Mouse (Mus musculus): ENCODE data around the gene Micall2. TPM values are rescaled to one million over a fixed set of nuclear protein-coding genes. Genes with fewer than 3 reads are reported as not detected.
"Not testable (repeated sequence)": the region's sequence is repeated elsewhere in the genome, so short reads cannot be mapped to it uniquely, and the experiment has no call there.

Micall2 gene
- total RNA-seq (2021) = 1 to 10 TPM; 2.0 to 2.4 TPM

DNA sequence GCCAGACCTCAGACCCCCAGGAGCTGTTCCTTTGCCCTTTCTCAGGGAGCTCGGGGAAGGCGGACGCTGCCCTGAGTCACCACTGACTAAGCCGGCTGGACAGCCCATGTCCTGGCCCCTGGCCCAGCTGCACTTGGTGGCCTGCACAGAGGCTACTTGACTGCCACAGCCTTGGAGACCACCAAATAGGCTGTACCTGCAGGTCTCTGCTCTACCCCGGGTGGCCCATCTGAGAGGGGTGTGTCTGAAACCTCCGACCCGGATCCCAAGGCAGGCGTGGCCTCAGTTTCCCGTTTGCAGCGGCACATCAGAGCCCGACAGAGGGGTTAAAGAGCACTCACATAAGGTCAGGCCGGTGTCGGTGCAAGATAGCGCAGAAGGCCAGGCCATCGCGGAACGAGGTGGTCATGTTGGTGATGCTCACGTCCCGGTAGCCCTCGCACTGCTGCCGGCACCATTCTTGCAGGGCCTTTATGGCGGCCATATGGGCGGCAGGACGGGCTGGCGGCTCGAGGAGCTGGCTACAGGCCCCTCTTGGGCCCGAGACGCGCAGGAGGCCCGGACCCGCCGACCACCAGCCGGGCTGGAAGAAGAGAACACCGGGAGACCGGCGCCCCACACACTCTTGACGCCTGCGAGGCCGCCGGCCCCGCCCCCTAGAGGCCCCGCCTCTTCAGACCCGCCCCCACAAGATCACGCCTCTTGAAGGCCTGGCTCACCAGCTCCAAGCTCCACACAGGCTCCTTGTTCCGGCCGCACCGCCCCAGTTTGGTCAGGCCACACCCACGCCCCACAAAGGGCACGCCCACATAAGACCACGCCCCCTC, at the start of gene Micall2:
Gene Micall2, minus strand, starts transcription at position 660 of the 827 bp plus-strand sequence.
- DNase-seq (ENCODE audit: low spot score in 2 of 2) = peak; percentile 80 to 87

DNA sequence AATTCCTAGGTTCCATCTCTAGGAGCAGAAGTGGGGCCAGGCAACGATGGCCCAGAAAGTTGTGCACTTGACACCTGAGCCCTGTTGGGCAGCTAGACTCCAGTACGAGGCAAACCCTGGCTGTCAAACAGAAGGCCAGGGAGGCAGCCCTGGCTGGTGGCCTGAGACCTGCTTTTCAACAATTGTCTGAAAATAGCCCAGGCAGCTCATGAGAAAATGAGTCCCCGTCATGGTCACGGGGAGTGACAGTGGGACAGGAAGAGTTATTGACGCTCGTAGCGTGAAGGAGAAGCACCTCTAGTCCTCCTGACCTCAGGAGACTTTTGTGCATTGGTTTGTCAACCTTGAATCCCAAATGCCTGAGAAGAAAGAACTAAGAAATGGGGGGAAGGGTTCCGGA, 45.3 kb upstream of the Micall2 start:
- no peak for DNase-seq (ENCODE audit: low spot score in 2 of 2)
- intact Hi-C loops (cut with DNase I) = no loop called here

More for the DNA sequence above, at the start of gene Micall2:
- intact Hi-C loops (cut with DNase I) = no loop called here

DNA sequence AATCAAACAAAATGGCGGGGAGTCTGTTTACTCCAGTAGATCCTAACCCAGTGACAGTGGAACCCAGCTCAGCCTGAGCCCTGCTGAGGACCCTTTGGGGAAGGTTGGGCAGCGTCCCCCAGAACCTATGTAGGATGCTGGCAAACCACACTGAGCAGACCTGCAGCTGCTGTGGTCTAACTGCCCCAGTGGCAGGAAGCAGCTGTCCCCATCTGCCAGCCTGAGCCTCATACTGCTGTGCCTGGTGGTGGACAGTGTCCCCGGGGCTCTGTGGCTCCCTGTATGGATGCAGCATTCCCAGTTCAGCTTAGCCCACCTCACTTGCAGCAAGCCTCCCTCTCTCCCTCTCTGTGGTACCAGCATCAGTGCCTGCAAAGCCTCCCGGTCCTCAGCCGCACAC, 40.8 kb upstream of the Micall2 start:
- intact Hi-C loops (cut with DNase I) = loop anchor here (5.0 kb wide), 1 partner anchor 40 kb away; the partner anchor contains the start of gene Tmem184a
- DNase-seq (ENCODE audit: low spot score in 2 of 2) = no peak

DNA sequence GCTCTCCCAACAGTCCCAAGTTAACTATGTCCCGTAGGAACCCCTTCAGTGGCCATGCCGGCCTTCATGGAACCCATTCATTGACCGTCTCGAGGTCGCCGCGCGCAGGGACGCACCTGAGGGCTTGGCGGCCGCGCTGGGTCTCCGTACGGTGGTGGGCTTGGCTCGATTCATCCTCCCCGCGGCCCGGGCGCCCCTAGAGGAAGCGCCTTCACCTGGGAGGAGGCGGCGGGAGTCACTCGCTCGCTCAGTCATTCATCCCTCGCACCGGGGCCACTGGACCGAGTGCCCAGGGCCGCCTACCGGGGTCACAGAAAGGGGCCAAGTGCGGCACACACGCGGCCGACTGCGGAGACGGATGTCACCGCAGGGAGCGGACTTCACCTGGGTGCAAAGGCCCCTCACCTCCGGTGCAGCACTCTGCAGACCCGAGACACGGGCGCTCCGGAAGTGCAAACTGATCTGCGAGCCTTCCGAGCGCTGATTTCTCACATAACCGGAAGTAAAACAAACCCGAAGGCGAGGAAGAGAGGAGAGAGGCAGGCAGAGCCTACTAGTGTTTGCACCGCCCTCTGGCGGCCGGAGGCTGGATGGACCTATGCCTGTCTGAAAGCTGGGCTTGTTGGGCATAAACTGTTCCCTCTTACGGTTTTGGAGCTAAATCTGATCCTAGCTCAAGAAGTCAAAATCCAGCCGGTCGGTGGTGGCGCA, 39.2 kb upstream of the Micall2 start, which contains the start of gene Ints1:
Gene Ints1, minus strand, starts transcription at position 459 of the 711 bp plus-strand sequence.
- intact Hi-C loops (cut with DNase I) = loop anchor here (5.0 kb wide), 1 partner anchor 42 kb away; the partner anchor contains the start of gene Tmem184a

DNA sequence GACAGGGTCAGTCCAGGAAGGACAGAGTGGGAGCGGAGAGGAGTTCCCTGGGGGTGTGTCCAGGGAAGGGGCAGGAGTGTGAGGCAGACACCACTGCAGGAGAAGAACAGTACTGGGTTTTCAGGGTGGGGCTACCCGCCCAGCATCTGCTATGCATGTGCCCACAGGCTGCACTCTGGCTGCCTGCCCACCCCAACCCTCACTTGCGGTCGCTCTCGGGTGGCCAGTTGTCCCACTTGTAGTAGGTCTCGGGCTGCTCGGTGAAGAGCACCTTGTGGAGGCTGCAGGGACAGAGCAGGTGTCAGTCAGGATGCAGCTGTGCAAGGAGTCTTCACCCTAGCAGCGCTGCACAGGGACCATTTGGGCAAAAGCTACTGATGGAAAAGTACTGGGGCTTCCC, 32.1 kb upstream of the Micall2 start:
- intact Hi-C loops (cut with DNase I) = no loop called here
- DNase-seq (ENCODE audit: low spot score in 2 of 2) = no peak

More for the DNA sequence above, 39.2 kb upstream of the Micall2 start, which contains the start of gene Ints1:
- DNase-seq (ENCODE audit: low spot score in 2 of 2) = peak; percentile 95 to 98

DNA sequence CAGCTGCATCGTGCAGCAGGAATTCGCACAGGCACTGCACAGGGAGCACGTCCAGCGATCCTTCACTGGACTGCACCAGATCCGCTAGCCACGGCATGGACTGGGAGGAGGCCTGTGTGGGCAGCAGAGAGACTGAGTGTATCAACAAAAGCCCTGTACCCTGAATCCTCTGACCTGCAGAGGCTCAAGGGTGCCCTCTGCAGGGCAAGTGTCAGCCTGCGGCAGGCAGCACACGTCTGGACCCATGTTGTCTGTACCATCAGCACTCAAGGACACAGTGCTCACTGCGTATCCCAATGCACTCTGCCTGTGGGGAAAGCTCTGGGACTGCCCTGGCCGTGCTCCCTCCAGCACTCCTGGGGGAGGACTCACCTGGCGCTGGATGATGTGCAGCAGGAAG, 28.2 kb upstream of the Micall2 start:
- intact Hi-C loops (cut with DNase I) = no loop called here
- no peak for DNase-seq (ENCODE audit: low spot score in 2 of 2)

DNA sequence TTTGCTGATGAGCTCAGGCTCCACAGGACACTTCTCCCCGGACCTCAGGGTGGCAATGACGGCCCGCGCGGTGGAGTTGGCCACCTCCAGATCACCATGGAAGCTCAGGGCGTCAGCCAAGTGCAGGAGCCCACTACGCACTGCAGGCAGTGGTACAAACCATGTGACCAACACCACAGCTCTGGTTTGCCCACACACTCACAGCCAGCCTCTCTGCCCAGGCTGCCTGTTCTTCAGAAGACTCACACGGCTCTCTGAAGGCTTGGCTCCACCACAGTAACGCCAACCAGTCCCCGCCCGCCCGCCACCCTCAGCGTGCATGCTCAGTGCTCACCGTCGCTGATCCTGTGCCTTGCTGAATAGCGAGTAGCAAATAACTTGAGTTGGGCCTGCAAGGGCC, 22.0 kb upstream of the Micall2 start:
- peak; percentile 53 to 92 for DNase-seq (ENCODE audit: low spot score in 2 of 2)
- intact Hi-C loops (cut with DNase I) = loop anchor here (10.0 kb wide), 1 partner anchor 413 kb away; no protein-coding TSS in a partner anchor

DNA sequence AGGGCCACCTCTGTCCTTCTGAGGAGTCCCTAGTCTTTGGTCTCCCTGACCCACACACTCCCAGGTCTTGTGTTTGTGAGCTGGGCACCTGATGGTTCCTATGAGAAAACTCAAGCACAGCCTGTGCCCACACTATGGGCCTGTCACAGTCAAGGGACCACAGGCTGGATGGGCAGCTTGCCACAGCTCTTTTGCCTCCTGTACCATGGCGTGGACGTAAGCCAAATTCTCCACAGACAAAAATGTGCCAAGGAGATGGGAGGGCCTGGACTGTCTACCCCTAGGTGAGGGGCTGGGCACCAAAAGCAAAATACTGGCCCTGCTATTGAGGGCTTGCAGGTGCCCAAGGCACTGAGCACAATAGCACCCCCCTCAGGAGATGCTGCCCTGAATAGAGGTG, 20.4 kb upstream of the Micall2 start:
- no peak for DNase-seq (ENCODE audit: low spot score in 2 of 2)
- intact Hi-C loops (cut with DNase I) = loop anchor here (10.0 kb wide), 1 partner anchor 412 kb away; no protein-coding TSS in a partner anchor

DNA sequence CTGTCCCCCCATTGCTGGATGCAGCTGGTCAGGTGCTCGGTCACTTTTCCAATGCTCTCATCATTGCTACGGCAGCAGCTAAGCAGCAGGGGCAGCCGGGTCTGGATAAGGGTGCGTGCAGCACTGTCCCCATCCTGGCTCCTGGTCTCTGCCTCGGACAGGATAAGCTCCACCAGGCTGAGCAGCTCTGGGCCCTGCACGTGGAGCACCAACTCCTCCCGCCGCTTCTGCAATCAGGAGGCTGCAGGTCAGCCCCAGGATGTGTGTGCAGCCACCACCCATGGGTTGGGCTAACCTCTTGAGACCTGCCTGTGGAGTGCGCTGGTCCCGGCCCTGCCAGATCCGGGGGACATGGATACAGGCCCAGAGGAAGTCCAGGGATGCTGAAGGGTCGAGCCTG, 20.0 kb upstream of the Micall2 start:
- intact Hi-C loops (cut with DNase I) = loop anchor here (10.0 kb wide), 1 partner anchor 411 kb away; no protein-coding TSS in a partner anchor

DNA sequence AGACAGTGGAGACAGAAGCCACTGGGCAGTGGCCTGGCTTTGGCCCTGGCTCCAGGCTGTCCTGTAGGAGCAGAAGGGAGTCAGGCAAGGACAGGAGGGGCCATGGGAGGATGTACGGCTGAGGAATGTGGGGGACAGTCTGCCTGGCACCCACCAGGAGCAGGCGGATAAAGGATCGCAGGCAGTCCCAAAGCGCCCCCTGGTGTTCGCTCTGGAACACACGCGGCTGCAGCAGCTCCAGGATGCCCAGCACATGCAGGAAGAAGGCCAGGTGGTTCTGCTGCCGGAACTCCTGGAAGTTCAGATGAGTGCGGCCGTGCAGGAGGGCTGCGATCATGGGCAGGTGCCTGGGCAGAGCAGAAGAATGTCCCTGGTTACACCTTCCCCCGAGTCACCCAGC, 18.6 kb upstream of the Micall2 start:
- intact Hi-C loops (cut with DNase I) = loop anchor here (10.0 kb wide), 1 partner anchor 410 kb away; no protein-coding TSS in a partner anchor
- DNase-seq (ENCODE audit: low spot score in 2 of 2) = peak; percentile 58 to 65

More for the DNA sequence above, 20.0 kb upstream of the Micall2 start:
- DNase-seq (ENCODE audit: low spot score in 2 of 2) = no peak

DNA sequence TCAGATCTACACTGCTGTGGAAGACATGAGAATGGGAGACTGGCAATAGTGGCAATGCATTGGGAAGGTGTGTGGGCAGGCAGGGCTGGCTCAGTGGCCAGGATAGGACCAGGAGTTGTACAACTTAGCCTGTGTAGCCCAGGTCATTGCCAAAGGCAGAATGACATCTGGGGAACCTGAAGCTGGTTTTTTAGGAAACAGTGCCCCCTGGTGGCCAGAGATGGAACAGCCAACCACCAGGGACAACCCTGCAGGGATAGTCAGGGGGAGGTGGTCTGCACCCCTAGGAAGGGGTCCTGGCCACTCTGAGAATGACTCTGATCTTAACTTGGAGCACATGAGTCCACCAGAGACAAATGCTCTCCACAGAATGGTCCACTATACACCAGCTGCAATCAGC, 14.4 kb upstream of the Micall2 start:
- peak in 1 of 2 experiments; percentile 52 for DNase-seq (ENCODE audit: low spot score in 2 of 2)
- intact Hi-C loops (cut with DNase I) = loop anchor here (1.0 to 10.0 kb wide), 2 partner anchors 33 to 406 kb away; no protein-coding TSS in a partner anchor

DNA sequence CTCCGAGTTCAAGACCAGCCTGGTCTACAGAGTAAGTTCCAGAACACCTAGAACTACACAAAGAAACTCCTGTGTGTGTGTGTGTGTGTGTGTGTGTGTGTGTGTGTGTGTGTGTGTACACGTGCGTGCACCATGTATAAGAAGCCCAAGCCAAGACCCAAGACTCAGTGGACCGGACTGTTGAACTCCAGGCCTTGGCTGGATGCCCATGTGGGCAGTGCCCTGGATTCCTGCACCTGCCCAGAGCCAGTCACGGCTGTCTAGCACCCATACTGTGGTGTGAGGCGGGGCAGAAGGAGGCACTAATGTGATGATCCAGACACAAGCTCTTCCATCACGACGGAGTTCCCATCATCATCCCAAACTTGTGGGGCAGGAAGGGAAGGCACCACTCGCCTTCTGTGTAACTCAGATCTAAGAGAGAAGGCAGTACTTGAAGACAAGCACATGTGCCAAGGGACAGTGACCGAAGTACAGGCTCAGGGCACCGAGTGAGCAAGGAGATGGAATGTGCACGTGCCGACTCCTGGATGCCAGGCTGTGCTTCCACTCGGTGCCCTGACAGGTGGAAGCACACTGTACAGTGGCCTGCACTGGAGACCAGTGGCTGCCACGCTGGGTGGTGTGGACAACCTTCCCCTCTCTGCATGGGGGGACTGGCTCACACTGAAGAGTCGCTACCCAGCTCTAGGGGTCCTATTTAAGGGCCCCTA, 13.4 kb upstream of the Micall2 start:
- intact Hi-C loops (cut with DNase I) = loop anchor here (1.0 to 10.0 kb wide), 2 partner anchors 32 to 405 kb away; no protein-coding TSS in a partner anchor

DNA sequence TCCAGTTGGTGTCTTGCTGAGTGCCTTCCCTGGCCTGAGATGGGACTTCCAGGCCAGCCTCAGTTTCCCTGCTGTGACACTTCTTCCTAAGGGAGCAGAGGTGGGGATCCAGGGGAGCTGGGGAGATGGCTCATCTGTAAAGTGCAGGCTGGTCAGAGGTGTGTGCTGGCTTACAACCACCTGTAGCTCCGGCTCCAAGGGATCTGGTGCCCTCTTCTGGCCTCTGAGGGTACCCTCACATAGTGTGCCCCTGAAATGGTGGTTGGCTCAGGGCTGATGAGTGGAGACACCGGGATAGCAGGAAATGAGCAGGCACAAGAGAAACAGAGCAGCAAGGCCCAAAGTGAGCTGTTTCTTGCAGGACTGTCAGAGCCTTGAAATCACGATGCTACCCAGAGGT, 9.6 kb upstream of the Micall2 start:
- intact Hi-C loops (cut with DNase I) = no loop called here
- peak in 1 of 2 experiments; percentile 42 for DNase-seq (ENCODE audit: low spot score in 2 of 2)

More for the DNA sequence above, 13.4 kb upstream of the Micall2 start:
- DNase-seq (ENCODE audit: low spot score in 2 of 2) = no peak

DNA sequence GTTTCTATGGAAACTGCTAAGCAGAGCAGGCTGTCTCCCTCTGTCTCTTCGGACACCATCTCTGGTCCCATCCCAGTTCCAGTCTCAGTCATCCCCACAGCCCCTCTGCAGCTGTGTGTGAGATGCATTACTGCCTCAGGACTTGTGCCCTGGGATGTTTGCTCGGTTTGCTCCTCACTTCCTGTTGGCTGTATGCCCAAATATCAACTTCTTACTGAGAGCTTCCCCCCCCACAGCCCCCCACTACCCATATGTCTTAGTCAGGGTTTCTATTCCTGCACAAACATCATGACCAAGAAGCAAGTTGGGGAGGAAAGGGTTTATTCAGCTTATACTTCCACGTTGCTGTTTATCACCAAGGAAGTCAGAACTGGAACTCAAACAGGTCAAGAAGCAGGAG, 6.5 kb upstream of the Micall2 start:
- DNase-seq (ENCODE audit: low spot score in 2 of 2); intact Hi-C loops (cut with DNase I): not testable (repeated sequence)

DNA sequence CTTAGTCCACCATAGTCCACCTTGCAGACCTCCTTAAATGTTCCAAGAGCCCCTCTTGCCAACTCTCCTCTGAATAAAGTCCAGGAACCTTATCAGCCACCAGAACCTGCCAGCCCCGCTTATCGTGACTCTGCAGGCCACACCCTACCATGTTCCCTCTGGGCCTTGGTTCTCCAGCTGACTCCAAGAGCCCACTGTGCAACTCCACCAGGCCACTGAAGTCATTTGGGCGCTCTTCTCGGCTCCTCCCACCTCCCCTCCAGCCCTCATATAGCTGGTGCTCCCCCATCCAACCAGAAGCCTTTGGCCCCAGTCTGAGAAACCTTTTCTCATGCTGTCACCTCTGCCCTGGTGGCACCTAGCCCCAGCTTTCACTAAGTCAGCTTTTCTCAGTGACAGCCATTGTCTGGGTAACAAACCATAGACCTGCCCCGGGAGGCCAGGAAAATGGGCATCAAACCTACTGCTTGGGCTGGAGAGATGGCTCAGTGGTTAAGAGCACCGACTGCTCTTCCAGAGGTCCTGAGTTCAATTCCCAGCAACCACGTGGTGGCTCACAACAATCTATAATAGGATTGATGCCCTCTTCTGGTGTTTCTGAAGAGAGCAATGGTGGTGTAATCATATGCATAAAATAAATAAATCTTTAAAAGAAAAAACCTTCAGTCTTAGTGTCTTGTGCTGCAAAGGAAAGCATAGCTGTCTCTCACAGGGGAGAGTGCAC, 2.6 kb upstream of the Micall2 start:
- DNase-seq (ENCODE audit: low spot score in 2 of 2) = no peak
- intact Hi-C loops (cut with DNase I) = no loop called here

DNA sequence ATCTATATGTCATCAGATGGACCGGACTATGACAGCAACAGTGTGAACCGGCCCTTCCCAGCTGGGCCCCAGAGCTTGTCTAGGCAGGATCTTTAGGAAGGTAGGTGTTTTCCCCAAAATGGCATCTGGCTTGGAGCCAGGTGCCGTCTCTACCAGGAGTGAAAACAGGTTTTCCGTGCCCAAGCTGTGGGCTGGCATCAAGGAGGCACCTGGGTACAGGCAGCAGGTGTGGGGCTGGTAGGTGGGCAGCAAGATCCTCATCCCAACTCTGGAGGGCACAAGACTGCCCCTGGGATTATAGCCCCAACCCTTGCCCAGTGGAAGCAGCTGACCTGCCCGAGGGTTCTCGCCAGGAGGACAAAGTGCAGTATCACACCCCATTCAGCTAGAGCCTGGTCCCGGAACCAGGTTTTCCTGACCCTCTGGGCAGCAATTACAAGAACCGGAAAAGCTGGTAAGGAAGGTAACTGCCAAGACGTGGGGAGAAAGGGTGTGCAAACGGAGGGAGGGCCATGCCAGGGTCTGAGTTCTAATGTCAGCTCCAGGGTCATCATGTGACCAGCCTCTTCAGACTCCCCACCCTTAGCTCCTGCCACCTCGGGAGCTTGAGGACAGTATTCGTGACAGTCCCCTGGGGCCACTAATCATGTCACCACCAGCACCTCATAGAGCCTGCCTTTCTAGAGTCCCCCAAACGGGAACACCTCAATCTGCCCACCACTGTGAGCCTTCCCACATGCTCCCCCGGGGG, 1.9 kb upstream of the Micall2 start:
- intact Hi-C loops (cut with DNase I) = no loop called here

DNA sequence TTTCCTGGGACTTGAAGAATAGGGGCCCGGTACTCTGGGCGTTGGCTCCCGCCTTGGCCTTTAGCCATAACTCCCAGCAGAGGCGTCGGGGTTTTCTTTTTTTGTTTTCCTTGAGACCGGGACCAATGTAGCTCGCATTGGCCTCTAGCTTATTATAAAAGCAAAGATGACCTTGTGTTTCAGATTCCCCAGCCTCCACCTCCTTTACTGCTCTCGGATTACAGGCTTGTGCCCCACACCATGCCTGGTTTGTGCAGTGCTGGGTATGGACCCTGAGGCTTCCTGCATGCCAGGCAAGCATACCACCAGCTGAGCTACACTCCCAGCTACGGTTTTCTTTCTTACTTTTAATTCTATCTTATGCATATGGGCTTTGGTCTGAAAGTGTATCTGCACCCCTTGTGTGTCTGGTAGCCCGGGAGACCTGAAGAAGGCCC, 386 bp upstream of the Micall2 start:
- intact Hi-C loops (cut with DNase I) = no loop called here
- DNase-seq (ENCODE audit: low spot score in 2 of 2) = no peak

More for the DNA sequence above, 1.9 kb upstream of the Micall2 start:
- DNase-seq (ENCODE audit: low spot score in 2 of 2) = no peak

DNA sequence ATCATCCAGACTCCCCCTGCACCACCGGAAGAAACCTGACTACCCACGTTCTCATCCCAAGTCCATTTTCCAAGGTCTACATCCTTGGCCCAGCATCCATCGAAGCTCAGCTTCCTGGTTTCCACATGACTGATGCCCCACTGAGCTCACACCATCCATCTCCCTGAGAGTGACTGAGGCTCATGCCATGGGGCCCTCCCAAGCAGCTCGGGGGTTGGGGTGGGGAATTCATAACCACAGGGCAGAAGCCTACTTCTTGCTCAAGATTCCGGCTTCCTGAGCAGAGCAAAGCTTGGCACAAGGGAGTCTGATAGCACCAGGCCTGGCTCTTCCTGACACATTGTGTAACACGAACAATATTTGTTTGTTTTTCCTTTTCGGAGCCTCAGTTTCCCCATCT, 1.4 kb downstream of the Micall2 start:
- intact Hi-C loops (cut with DNase I) = no loop called here
- no peak for DNase-seq (ENCODE audit: low spot score in 2 of 2)
